Mouse (Mus musculus) stomach, embryonic 16.5 days (tissue): ENCODE measurements around the gene Lrrc3c. TPM values are rescaled to one million over a fixed set of nuclear protein-coding genes. Genes with fewer than 3 reads are reported as not detected.
"Not testable (repeated sequence)": the region's sequence is repeated elsewhere in the genome, so short reads cannot be mapped to it uniquely, and the experiment has no call there.

Source experiments
- ATAC-seq: fragments of 200-750 bp; cut with Nextera tagmentation; 2 replicates; pipeline ENCODE4 v1.8.0; 2017; ENCODE audit warnings: moderate number of reproducible peaks, moderate TSS enrichment; ENCODE audit not compliant: insufficient read depth, low FRiP score
- H3K27ac ChIP-seq: fragments of 300-500 bp; sonication (generic); 2 replicates; pipeline ENCODE4 v1.5.1; 2014; ENCODE audit warnings: low read length
- H3K27me3 ChIP-seq: fragments of 300-500 bp; sonication (generic); 2 replicates; pipeline ENCODE4 v1.6.1; 2014; ENCODE audit warnings: low read length, control low read depth, mixed read lengths; ENCODE audit not compliant: control insufficient read depth, insufficient read depth
- H3K36me3 ChIP-seq: fragments of 300-500 bp; sonication (generic); 2 replicates; pipeline ENCODE4 v1.6.1; 2014; ENCODE audit warnings: low read length; ENCODE audit not compliant: control insufficient read depth, insufficient read depth
- H3K4me1 ChIP-seq: fragments of 300-500 bp; sonication (generic); 2 replicates; pipeline ENCODE4 v1.6.1; 2014; ENCODE audit warnings: low read length, control low read depth, mixed read lengths; ENCODE audit not compliant: control insufficient read depth, insufficient read depth
- H3K4me2 ChIP-seq: fragments of 300-500 bp; sonication (generic); 2 replicates; pipeline ENCODE4 v1.6.1; 2014; ENCODE audit warnings: low read depth, low read length, mixed read lengths
- H3K4me3 ChIP-seq: fragments of 300-500 bp; sonication (generic); replicated peaks from 2 replicates; pipeline ENCODE4 v1.5.1; 2014; ENCODE audit warnings: mild to moderate bottlenecking, low read length
- H3K9ac ChIP-seq: fragments of 300-500 bp; sonication (generic); 2 replicates; pipeline ENCODE4 v1.6.1; 2014; ENCODE audit warnings: low read length
- H3K9me3 ChIP-seq: fragments of 300-500 bp; sonication (generic); replicated peaks from 2 replicates; pipeline ENCODE4 v1.6.1; 2016; ENCODE audit warnings: low read length, control low read depth; ENCODE audit not compliant: control insufficient read depth
- WGBS: fragments of 180-500 bp; shearing (Covaris S2); extraction: QIAGEN DNeasy Blood & Tissue Kit; methylation state at CpG from one replicate; pipeline ENCODE4 v1.1.7; 2014; 5-methylcytosine and 5-hydroxymethylcytosine counted together
- polyA plus RNA-seq: library from polyadenylated mRNA; unstranded; fragments of >200 nt; fragmentation: Nextera tagmentation; extraction: Ambion mirVana; gene quantifications from 2 replicates; pipeline ENCODE4 v1.2.1, GENCODE M21; 2015

Gene Lrrc3c
- polyA plus RNA-seq, 1 experiment from 2014 or later: not detected

GRCm38 (mm10) chr11:98635312-98635970, 37.4 kb downstream of the Lrrc3c start:
- not testable (repeated sequence) for H3K9me3 ChIP-seq, ATAC-seq, H3K4me2 ChIP-seq, H3K4me3 ChIP-seq, H3K27ac ChIP-seq, H3K4me1 ChIP-seq, H3K36me3 ChIP-seq, H3K9ac ChIP-seq, H3K27me3 ChIP-seq
- 28% methylated on average over 10 of the region's 10 CpGs for WGBS

DNA sequence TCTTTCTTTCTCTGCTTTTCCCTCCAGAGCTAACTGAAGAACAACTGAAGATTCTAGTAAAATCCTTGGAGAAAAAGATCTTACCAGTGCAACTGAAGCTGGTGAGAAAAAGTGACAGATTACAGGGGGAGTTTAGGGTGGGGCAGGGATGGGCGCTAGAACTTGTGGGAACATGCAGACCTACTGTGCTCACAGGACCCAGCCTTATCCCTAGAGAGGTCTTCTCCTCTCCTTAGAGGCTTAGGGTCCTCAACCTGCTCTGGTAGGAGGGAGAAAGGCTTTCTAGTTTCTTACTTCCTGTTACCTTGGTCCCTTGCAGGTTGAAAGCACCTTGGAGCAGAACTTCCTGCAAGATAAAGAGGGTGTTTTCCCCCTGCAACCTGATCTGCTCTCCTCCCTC, 39.4 kb downstream of the Lrrc3c start:
- ATAC-seq: no peak
- 60% methylated on average over 1 of the region's 1 CpGs for WGBS
- Histone ChIP-seq H3K4me1 (no peaks in the 10 kb centered on the region), H3K36me3 (no peaks in the 10 kb centered on the region), H3K9ac (no peak overlapping the region), H3K4me3 (no peak overlapping the region), H3K27ac (no peak overlapping the region), H3K9me3 (no peaks in the 10 kb centered on the region), H3K27me3 (no peaks in the 10 kb centered on the region), H3K4me2 (no peak overlapping the region)

- 53% methylated on average over 5 of the region's 5 CpGs for WGBS
- H3K4me1 ChIP-seq: no peaks in the 10 kb centered on the region
- no peak overlapping the region for H3K9ac ChIP-seq
- no peaks in the 10 kb centered on the region; the same call in 1 of the 2 replicates for H3K9me3 ChIP-seq
- H3K27me3 ChIP-seq: no peaks in the 10 kb centered on the region
- H3K36me3 ChIP-seq: no peaks in the 10 kb centered on the region
- no peak overlapping the region for H3K4me3 ChIP-seq
- ATAC-seq: no peak
- H3K27ac ChIP-seq: no peak overlapping the region
- no peak overlapping the region for H3K4me2 ChIP-seq
Measured at GRCm38 (mm10) chr11:98640091-98640490, 42.0 kb downstream of the Lrrc3c start.

- Histone ChIP-seq H3K4me1 (no peaks in the 10 kb centered on the region), H3K9me3 (no peaks in the 10 kb centered on the region; the same call in 1 of the 2 replicates), H3K4me2 (no peak overlapping the region), H3K9ac (no peak overlapping the region), H3K36me3 (no peaks in the 10 kb centered on the region), H3K27ac (no peak overlapping the region), H3K27me3 (no peaks in the 10 kb centered on the region), H3K4me3 (no peak overlapping the region)
- no peak for ATAC-seq
- WGBS: 74% methylated on average over 3 of the region's 3 CpGs
Measured at GRCm38 (mm10) chr11:98644757-98645156, 46.7 kb downstream of the Lrrc3c start.

GRCm38 (mm10) chr11:98645946-98646345, 47.9 kb downstream of the Lrrc3c start:
- no peak overlapping the region for H3K4me2 ChIP-seq
- ATAC-seq: no peak
- no peak overlapping the region for H3K27ac ChIP-seq
- H3K4me3 ChIP-seq: no peak overlapping the region
- no peaks in the 10 kb centered on the region; the same call in 1 of the 2 replicates for H3K9me3 ChIP-seq
- WGBS: 70% methylated on average over 2 of the region's 2 CpGs
- no peak overlapping the region for H3K9ac ChIP-seq
- no peaks in the 10 kb centered on the region for H3K36me3 ChIP-seq
- no peaks in the 10 kb centered on the region for H3K27me3 ChIP-seq
- H3K4me1 ChIP-seq: no peaks in the 10 kb centered on the region

GRCm38 (mm10) chr11:98646459-98646858, 48.4 kb downstream of the Lrrc3c start, which contains the start of gene Gsdma2:
TSS of gene Gsdma2 (plus strand) at chr11:98646759.
- H3K4me3 ChIP-seq: no peak within 1 kb of the TSS
- no peak within 1 kb of the TSS for H3K4me2 ChIP-seq
- no peaks in the 10 kb centered on the region for H3K4me1 ChIP-seq
- H3K27ac ChIP-seq: no peak within 1 kb of the TSS
- H3K9ac ChIP-seq: no peak within 1 kb of the TSS
- H3K36me3 ChIP-seq: no peaks in the 10 kb centered on the region
- no peaks in the 10 kb centered on the region; the same call in 1 of the 2 replicates for H3K9me3 ChIP-seq
- ATAC-seq: no peak
- H3K27me3 ChIP-seq: no peaks in the 10 kb centered on the region
- WGBS: 51% methylated on average over 2 of the region's 2 CpGs

Other genes with a start within 250 kb of the Lrrc3c start
- 18.7 and 20.3 TPM in 2 replicates for gene Ppp1r1b, start 249.9 kb upstream of the Lrrc3c start, polyA plus RNA-seq
- gene Stard3, start 239.9 kb upstream of the Lrrc3c start, polyA plus RNA-seq: 43.9 and 51.8 TPM in 2 replicates
- 0.57 and 9.3 TPM in 2 replicates for gene Tcap, start 214.5 kb upstream of the Lrrc3c start, polyA plus RNA-seq
- 0.15 TPM in 1 of 2 replicates, not detected in the other for gene Pnmt, start 211.8 kb upstream of the Lrrc3c start, polyA plus RNA-seq
- 16.4 and 17.0 TPM in 2 replicates for gene Pgap3, start 197.8 kb upstream of the Lrrc3c start, polyA plus RNA-seq
- gene Erbb2, start 185.8 kb upstream of the Lrrc3c start, polyA plus RNA-seq: 52.1 and 62.2 TPM in 2 replicates
- 152 and 157 TPM in 2 replicates for gene Mien1, start 159.3 kb upstream of the Lrrc3c start, polyA plus RNA-seq
- gene Grb7, start 151.9 kb upstream of the Lrrc3c start, polyA plus RNA-seq: 44.3 and 53.1 TPM in 2 replicates
- 0.31 and 0.54 TPM in 2 replicates for gene Ikzf3, start 52.3 kb upstream of the Lrrc3c start, polyA plus RNA-seq
- gene Zpbp2, start 47.2 kb upstream of the Lrrc3c start, polyA plus RNA-seq: 0.18 and 0.19 TPM in 2 replicates
- 56.8 and 61.0 TPM in 2 replicates for gene Ormdl3, start 10.9 kb upstream of the Lrrc3c start, polyA plus RNA-seq
- gene Gm12355, start 27.4 kb downstream of the Lrrc3c start, polyA plus RNA-seq: 0.39 and 1.6 TPM in 2 replicates
- not detected in 2 replicates for gene Gsdma3, start 28.1 kb downstream of the Lrrc3c start, polyA plus RNA-seq
- 0.45 and 0.87 TPM in 2 replicates for gene Gsdma2, start 48.5 kb downstream of the Lrrc3c start, polyA plus RNA-seq
- 3.7 and 8.3 TPM in 2 replicates for gene Gsdma, start 66.1 kb downstream of the Lrrc3c start, polyA plus RNA-seq
- 147 and 157 TPM in 2 replicates for gene Psmd3, start 84.3 kb downstream of the Lrrc3c start, polyA plus RNA-seq
- gene Csf3, start 103.0 kb downstream of the Lrrc3c start, polyA plus RNA-seq: not detected in 2 replicates
- gene Med24, start 131.1 kb downstream of the Lrrc3c start, polyA plus RNA-seq: 42.2 and 44.2 TPM in 2 replicates
- gene Thra, start 142.3 kb downstream of the Lrrc3c start, polyA plus RNA-seq: 32.9 and 37.8 TPM in 2 replicates
- 2.6 and 4.1 TPM in 2 replicates for gene Nr1d1, start 177.0 kb downstream of the Lrrc3c start, polyA plus RNA-seq
- gene Msl1, start 197.2 kb downstream of the Lrrc3c start, polyA plus RNA-seq: 18.0 and 18.4 TPM in 2 replicates
- gene Casc3, start 206.6 kb downstream of the Lrrc3c start, polyA plus RNA-seq: 25.1 and 26.3 TPM in 2 replicates
- gene Rapgefl1, start 238.5 kb downstream of the Lrrc3c start, polyA plus RNA-seq: 6.5 and 7.8 TPM in 2 replicates